Mouse (Mus musculus) kidney, postnatal 25 days (tissue): Measurements from ENCODE around the gene Prr14.

Experiments
- DNase-seq, 2 experiments: peaks; one replicate each; pipeline ENCODE4 v3.0.0; 2021; ENCODE audit warnings: mixed read lengths in 2 of 2

The Prr14 gene

DNA sequence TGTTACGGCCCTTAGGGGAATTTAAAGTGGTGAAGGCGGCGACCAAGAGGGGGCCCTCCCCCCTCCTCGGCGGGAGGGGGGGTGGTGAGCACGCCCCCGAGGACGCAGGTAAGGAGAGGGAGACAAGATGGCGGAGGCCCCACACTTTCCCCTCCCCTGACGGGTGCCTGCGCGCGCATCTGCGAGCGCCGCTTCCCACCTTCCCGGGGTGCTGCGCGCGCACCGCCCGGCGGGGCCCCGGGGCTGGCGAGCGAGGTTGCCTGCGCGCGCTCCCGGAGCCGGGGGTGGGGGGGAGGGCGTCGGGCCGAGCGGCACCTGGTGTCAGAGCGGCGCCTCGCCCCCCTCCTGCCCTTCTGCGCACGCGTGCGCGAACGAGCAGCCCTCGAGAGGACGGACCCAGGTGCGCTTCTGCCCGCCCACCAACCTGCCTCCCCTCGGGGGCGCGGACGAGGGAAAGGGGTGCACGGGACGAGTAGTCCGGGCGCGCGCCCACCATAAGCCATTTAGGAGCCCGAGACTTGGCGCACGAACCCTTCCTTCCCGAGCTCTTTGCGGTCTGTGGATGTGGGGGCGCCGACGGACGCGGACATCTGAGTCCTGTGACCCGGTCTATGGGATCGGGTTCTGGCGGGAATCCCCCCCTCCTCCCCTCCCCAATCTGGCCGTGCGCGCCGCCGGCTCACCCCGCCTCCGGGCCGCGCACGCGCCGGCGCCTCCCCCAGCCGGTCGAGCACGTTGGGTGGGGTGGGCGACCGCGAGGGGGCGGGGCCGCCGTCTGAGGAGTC lies 53.0 kb downstream of the Prr14 start:
- peak; percentile 86 to 96 for DNase-seq

DNA sequence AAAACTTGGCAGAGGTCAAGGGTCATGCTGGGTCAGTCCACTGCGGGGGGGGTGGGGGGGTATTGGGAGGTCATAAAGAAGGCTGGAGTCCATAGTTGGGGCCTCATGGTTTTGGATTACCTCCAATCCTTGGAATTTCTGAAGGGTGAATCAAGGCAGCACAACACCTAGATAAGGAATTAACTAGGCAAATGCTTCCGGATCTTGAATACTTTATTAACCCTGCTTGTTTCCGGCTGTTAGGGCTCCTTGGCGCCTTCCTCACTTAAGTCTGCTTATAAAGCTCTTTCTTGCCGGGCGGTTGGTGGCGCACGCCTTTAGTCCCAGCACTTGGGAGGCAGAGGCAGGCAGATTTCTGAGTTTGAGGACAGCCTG lies 53.6 kb downstream of the Prr14 start:
- DNase-seq: peak in 1 of 2 experiments; percentile 69

DNA sequence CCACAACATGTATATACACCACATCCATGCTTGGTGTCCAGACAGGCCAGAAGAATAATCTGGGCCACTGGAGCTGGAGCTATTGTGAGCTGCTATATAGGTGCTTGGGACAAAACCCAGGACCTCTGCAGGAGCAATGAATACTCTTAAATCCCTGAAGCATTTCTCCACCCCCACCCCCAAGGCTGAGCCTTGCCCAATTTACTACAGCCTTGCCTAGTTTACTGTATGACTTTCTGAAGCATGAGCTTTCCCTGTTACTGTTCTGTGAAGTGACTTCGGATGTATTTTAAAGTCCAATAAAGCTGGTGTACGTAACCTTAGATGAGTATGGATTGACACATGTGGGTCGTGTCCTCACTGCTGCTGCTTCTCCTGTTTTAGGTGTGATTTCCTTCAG lies 54.4 kb downstream of the Prr14 start:
- DNase-seq: no peak

DNA sequence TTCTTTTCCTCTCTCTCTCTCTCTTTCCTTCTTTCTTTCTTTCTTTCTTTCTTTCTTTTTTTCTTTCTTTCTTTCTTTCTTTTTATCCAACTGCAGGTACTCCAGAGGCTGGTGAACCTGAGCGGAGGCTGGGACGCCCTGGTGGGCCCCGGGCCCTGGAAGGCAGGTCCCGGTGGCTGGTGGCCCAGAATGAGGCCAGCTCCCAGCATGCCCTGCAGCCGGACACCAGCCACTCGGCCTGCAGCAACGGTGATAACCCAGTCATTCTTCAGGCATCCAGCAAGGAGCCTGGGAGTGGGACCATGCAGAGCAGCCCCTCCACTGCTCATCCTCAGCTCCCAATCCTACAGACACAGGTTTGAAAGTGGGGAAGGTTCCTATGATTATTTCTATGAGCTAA lies 56.4 kb downstream of the Prr14 start:
- no peak for DNase-seq

DNA sequence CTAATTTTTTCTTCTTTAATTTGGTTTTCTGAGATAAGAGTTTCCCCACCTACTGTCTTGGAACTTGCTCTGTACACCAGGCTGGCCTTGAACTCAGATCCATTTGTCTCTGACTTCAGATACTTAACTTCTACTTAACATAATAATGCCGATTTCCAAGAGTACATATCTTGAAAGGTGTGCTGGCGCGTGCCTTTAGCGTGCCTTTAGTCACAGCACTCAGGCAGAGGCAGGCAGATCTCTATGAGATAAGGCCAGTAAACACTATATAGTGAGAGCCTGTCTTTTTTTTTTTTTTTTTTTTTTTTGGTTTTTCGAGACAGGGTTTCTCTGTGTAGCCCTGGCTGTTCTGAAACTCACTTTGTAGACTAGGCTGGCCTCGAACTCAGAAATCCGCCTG lies 56.9 kb downstream of the Prr14 start:
- no peak for DNase-seq

DNA sequence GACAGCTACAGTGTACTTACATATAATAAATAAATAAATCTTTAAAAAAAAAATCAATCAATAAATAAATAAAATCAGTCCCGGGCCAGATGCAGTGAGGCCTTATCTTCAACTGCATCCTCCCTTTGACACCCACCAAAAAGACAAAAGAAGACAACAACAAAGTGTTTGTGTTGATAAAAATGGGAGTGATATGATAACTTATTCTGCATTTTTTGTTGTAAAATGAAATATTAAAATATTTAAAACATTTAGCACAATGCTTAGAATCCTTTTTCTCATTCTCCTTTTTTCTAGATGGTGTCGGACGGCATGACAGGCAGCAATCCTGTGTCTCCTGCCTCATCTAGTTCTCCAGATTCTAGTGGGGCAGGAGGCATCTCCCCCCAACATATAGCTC lies 59.9 kb downstream of the Prr14 start, which contains the start of gene Gm42715:
Gene Gm42715 (plus strand): TSS at position 301 of the 400 bp plus-strand sequence.
- no peak for DNase-seq
